Mouse (Mus musculus): ENCODE data around the gene Rps7. TPM values are rescaled to one million over a fixed set of nuclear protein-coding genes. Genes with fewer than 3 reads are reported as not detected.

Rps7 gene
- polyA plus RNA-seq, 1 experiment from 2014 or later: 417 TPM

- H3K27me3 ChIP-seq (replicated peaks): no peaks in the 10 kb centered on the region
- no peak overlapping the region for H3K4me3 ChIP-seq (replicated peaks)
- peaks cover 14% of the 10 kb centered on the region for H3K4me1 ChIP-seq
- no peak overlapping the region for H3K27ac ChIP-seq (replicated peaks)
- WGBS: 57% methylated on average over 3 of the region's 3 CpGs
- H3K36me3 ChIP-seq: no peaks in the 10 kb centered on the region
- no peak for ATAC-seq (ENCODE audit: low FRiP score)
- H3K4me2 ChIP-seq: no peak overlapping the region
- H3K9me3 ChIP-seq (replicated peaks): no peaks in the 10 kb centered on the region
- H3K9ac ChIP-seq (replicated peaks): no peak overlapping the region
These were observed 51.7 kb downstream of the Rps7 start for GRCm38 (mm10) chr12:28584036-28584435.

GRCm38 (mm10) chr12:28582423-28582822 lies 53.3 kb downstream of the Rps7 start, which contains the start of gene Allc:
Allc (minus strand) TSS chr12:28582523.
- Histone ChIP-seq H3K9ac (replicated peaks) (no peak within 1 kb of the TSS), H3K4me3 (replicated peaks) (no peak within 1 kb of the TSS), H3K36me3 (no peaks in the 10 kb centered on the region), H3K4me1 (no peaks in the 10 kb centered on the region), H3K4me2 (no peak within 1 kb of the TSS), H3K27me3 (replicated peaks) (no peaks in the 10 kb centered on the region), H3K9me3 (replicated peaks) (no peaks in the 10 kb centered on the region), H3K27ac (replicated peaks) (no peak within 1 kb of the TSS)
- 88% methylated on average over 8 of the region's 8 CpGs for WGBS
- no peak for ATAC-seq (ENCODE audit: low FRiP score)

Small RNA genes lying within 50 kb of the gene (microRNA-seq; reads per million reads assigned to microRNA genes)
- gene Mir6937: not detected

Other genes with a start within 250 kb of the Rps7 start
- gene Dcdc2c, start 83.6 kb downstream of the Rps7 start, polyA plus RNA-seq (2015; fragmentation: Nextera tagmentation; extraction: Ambion mirVana): 0.10 TPM in 1 of 2 replicates, not detected in the other
- gene Allc, start 53.4 kb downstream of the Rps7 start, polyA plus RNA-seq (2015; fragmentation: Nextera tagmentation; extraction: Ambion mirVana): 0.14 TPM in 1 of 2 replicates, not detected in the other
- 1.1 and 1.4 TPM in 2 replicates for gene Colec11, start 12.6 kb downstream of the Rps7 start, polyA plus RNA-seq (2015; fragmentation: Nextera tagmentation; extraction: Ambion mirVana)
- 21.0 and 25.1 TPM in 2 replicates for gene Rnaseh1, start 13.6 kb upstream of the Rps7 start, polyA plus RNA-seq (2015; fragmentation: Nextera tagmentation; extraction: Ambion mirVana)
- gene Adi1, start 39.3 kb upstream of the Rps7 start, polyA plus RNA-seq (2015; fragmentation: Nextera tagmentation; extraction: Ambion mirVana): 27.0 and 42.0 TPM in 2 replicates
- gene Trappc12, start 114.5 kb upstream of the Rps7 start, polyA plus RNA-seq (2015; fragmentation: Nextera tagmentation; extraction: Ambion mirVana): 39.7 and 41.8 TPM in 2 replicates
- 59.8 and 70.8 TPM in 2 replicates for gene Eipr1, start 115.8 kb upstream of the Rps7 start, polyA plus RNA-seq (2015; fragmentation: Nextera tagmentation; extraction: Ambion mirVana)

Measured in neural tube, embryonic 15.5 days (tissue).